Mouse (Mus musculus) kidney, adult 18-20 months (tissue): ENCODE results near the gene Apoa4.

Experiments
- DNase-seq: peaks from one replicate; pipeline ENCODE4 v3.0.0; 2021

Gene Apoa4

DNA sequence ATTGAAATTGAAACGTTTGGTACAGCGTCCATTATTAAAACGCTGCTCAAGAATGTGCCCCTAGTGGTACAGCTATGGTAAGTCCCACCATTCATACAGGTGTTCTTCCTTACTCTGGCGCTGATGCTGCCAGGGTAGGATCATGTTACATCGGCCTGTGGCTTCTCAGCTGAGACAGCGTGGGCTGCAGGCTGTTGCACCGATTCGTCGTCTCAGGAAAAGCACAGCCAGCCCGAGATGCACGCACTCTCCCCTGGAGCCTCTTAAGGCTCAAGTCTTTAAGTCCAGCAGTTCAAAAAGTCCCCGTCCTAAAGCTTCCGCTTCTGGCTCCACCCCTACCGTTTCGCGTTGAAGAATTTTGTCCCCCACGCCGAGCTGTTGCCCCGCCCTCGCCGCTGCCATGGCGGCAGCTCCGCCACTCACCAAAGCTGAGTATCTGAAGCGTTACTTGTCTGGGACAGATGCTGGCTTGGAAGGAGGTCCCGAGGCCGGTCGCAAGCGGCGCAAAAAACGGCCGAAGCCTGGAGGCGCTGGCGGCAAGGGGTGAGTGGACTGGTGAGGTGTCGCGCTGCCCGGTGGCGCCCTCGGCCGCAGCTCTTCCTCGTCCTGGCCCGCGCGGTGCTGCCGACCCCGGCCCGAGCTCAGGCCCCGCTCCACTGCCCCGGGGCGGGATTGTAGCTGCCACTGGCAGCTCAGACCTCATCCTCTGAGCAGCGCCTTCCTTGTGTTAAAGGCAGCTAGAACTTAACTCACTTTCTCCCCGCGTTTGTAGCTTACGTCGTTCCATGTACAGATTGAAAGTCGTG, 42.3 kb downstream of the Apoa4 start, which contains the start of gene Bud13:
Gene Bud13, plus strand, starts transcription at position 378 of the 806 bp plus-strand sequence.
- peak; percentile 95 for DNase-seq
